ENCODE assay signal across 8 mouse cellular contexts in genomic region chr11:95514298-95514861, GRCm38 (mm10). TPM values are rescaled to one million over a fixed set of nuclear protein-coding genes. Genes with fewer than 3 reads are reported as not detected.
DNase-seq lines count a peak whose midpoint lies in the region; ATAC-seq and TF ChIP-seq lines count a peak whose summit lies in the region.

Gene Nxph3 (minus strand): TSS chr11:95514570.

- peak; percentile 46 for ATAC-seq in kidney, embryonic 14.5 days (ENCODE audit: low FRiP score, low TSS enrichment)
- no peak for ATAC-seq in liver, embryonic 14.5 days (ENCODE audit: insufficient read depth)
- ATAC-seq in neural tube, embryonic 11.5 days (ENCODE audit: insufficient read depth, low FRiP score, low TSS enrichment): peak; percentile 37; the same call in 1 of the 2 replicates

- H3K4me2 ChIP-seq in kidney, embryonic 14.5 days (replicated peaks; ENCODE audit: low read depth, low read length): peak within 1 kb of the TSS; percentile 97
- peak within 1 kb of the TSS; percentile 39 for H3K4me2 ChIP-seq in liver, embryonic 14.5 days (ENCODE audit: low read depth)
- peak within 1 kb of the TSS; percentile 98 for H3K4me2 ChIP-seq in neural tube, embryonic 11.5 days (ENCODE audit: low read depth)

- H3K4me3 ChIP-seq in heart, embryonic 10.5 days: peak within 1 kb of the TSS; percentile 71
- H3K4me3 ChIP-seq in kidney, embryonic 14.5 days (ENCODE audit: low read length): peak within 1 kb of the TSS; percentile 57
- peak within 1 kb of the TSS; percentile 5 to 41 for H3K4me3 ChIP-seq in liver, embryonic 14.5 days (ENCODE audit: insufficient read depth in 1 of 2, low read depth in 2 of 2, low read length in 2 of 2)
- H3K4me3 ChIP-seq in neural tube, embryonic 11.5 days (ENCODE audit: low read depth, low read length): peak within 1 kb of the TSS; percentile 53

- under 1% methylated on average over 66 of the region's 66 CpGs for WGBS in heart, embryonic 10.5 days
- WGBS in kidney, embryonic 14.5 days: under 1% methylated on average over 60 of the region's 66 CpGs
- WGBS in liver, embryonic 14.5 days (ENCODE audit: insufficient replicate concordance): under 1% methylated on average over 63 of the region's 66 CpGs
- WGBS in neural tube, embryonic 11.5 days: 1% methylated on average over 52 of the region's 66 CpGs

- no peaks in the 10 kb centered on the region for H3K9me3 ChIP-seq in heart, embryonic 10.5 days
- H3K9me3 ChIP-seq in kidney, embryonic 14.5 days (ENCODE audit: control insufficient read depth, low read length): no peaks in the 10 kb centered on the region
- H3K9me3 ChIP-seq in liver, embryonic 14.5 days (ENCODE audit: control insufficient read depth, low read length): no peaks in the 10 kb centered on the region
- no peaks in the 10 kb centered on the region for H3K9me3 ChIP-seq in neural tube, embryonic 11.5 days (ENCODE audit: control insufficient read depth, low read length)

- peak; percentile 46 for DNase-seq in ovary, adult 18-20 months (ENCODE audit: low spot score)
- no peak for DNase-seq in ovary, postnatal 10 days (ENCODE audit: low spot score)
- peak; percentile 46 for DNase-seq in embryo, embryonic 11.5 days (ENCODE audit: low read depth, low spot score)
- no peak for DNase-seq in heart, embryonic 10.5 days (ENCODE audit: low spot score)
- peak in 2 of 3 experiments; percentile 10 to 14 for DNase-seq in liver, embryonic 14.5 days (ENCODE audit: low read depth in 3 of 3, low spot score in 3 of 3)
- peak; percentile 71 for DNase-seq in neural tube, embryonic 11.5 days (ENCODE audit: low spot score)
- peak; percentile 24 for DNase-seq in thymus, adult 18-20 months

- H3K27ac ChIP-seq in heart, embryonic 10.5 days: peak within 1 kb of the TSS; percentile 67
- H3K27ac ChIP-seq in kidney, embryonic 14.5 days (ENCODE audit: low read depth, low read length): no peak within 1 kb of the TSS
- no peak within 1 kb of the TSS for H3K27ac ChIP-seq in liver, embryonic 14.5 days
- no peak within 1 kb of the TSS for H3K27ac ChIP-seq in neural tube, embryonic 11.5 days (ENCODE audit: low read depth, low read length)

- H3K9ac ChIP-seq in kidney, embryonic 14.5 days (ENCODE audit: low read depth, low read length): peak within 1 kb of the TSS; percentile 56
- no peak within 1 kb of the TSS for H3K9ac ChIP-seq in liver, embryonic 14.5 days (replicated peaks)
- H3K9ac ChIP-seq in neural tube, embryonic 11.5 days (ENCODE audit: low read length): peak within 1 kb of the TSS; percentile 54

- TF ChIP-seq CTCF in liver, embryonic 14.5 days (IDR thresholded peaks at IDR 0.05; ENCODE audit: low read depth): peak; percentile 27; the same call in 1 of the 2 replicates

- TF ChIP-seq EP300 in liver, embryonic 14.5 days (IDR thresholded peaks at IDR 0.05; ENCODE audit: low read depth): no peak

- H3K27me3 ChIP-seq in heart, embryonic 10.5 days (ENCODE audit: insufficient read depth, poor library complexity, severe bottlenecking): peaks cover 91% of the 10 kb centered on the region
- H3K27me3 ChIP-seq in kidney, embryonic 14.5 days (ENCODE audit: control insufficient read depth, insufficient read depth, low read length): peaks cover 36% of the 10 kb centered on the region
- H3K27me3 ChIP-seq in liver, embryonic 14.5 days (ENCODE audit: control insufficient read depth, insufficient read depth, low read length): peaks cover 53% of the 10 kb centered on the region
- peaks cover 27% of the 10 kb centered on the region for H3K27me3 ChIP-seq in neural tube, embryonic 11.5 days (ENCODE audit: control insufficient read depth, insufficient read depth, low read length)

- no peaks in the 10 kb centered on the region for H3K36me3 ChIP-seq in heart, embryonic 10.5 days
- no peaks in the 10 kb centered on the region for H3K36me3 ChIP-seq in kidney, embryonic 14.5 days (ENCODE audit: control insufficient read depth, insufficient read depth, low read length)
- no peaks in the 10 kb centered on the region for H3K36me3 ChIP-seq in liver, embryonic 14.5 days (replicated peaks; ENCODE audit: control insufficient read depth, insufficient read depth, low read depth)
- H3K36me3 ChIP-seq in neural tube, embryonic 11.5 days (ENCODE audit: control insufficient read depth, insufficient read depth, low read length): no peaks in the 10 kb centered on the region

- H3K4me1 ChIP-seq in heart, embryonic 10.5 days: peaks cover 42% of the 10 kb centered on the region
- peaks cover 21% of the 10 kb centered on the region for H3K4me1 ChIP-seq in kidney, embryonic 14.5 days (ENCODE audit: control insufficient read depth, insufficient read depth, low read length)
- no peaks in the 10 kb centered on the region for H3K4me1 ChIP-seq in liver, embryonic 14.5 days (replicated peaks; ENCODE audit: control insufficient read depth in 2 of 2, insufficient read depth in 2 of 2, low read length in 1 of 2)
- peaks cover 31% of the 10 kb centered on the region for H3K4me1 ChIP-seq in neural tube, embryonic 11.5 days (ENCODE audit: control insufficient read depth, insufficient read depth, low read length)

RNA-seq across cellular contexts. Expression of gene Nxph3, which starts in this region (rescaled TPM):
- 0.21 and 0.77 TPM in 2 replicates for polyA plus RNA-seq in heart, embryonic 10.5 days (2016; fragmentation: Nextera tagmentation; extraction: Ambion mirVana)
- 0.51 and 0.59 TPM in 2 replicates for polyA plus RNA-seq in kidney, embryonic 14.5 days (2014; fragmentation: Nextera tagmentation; extraction: Ambion mirVana)
- 0.03 and 0.08 TPM in 2 replicates for polyA plus RNA-seq in liver, embryonic 14.5 days (2012; rRNA removed)
- polyA plus RNA-seq in liver, embryonic 14.5 days (2014; fragmentation: Nextera tagmentation; extraction: Ambion mirVana): not detected in 2 replicates
- polyA plus RNA-seq in neural tube, embryonic 11.5 days (2014; fragmentation: Nextera tagmentation; extraction: Ambion mirVana): 0.37 and 0.66 TPM in 2 replicates

Comparison
In these comparisons a context has a peak if more than half of its experiments do, and no peak if none do; other contexts are left out.
1. DNase-seq: peak in ovary, adult 18-20 months (single experiment), embryo, embryonic 11.5 days (single experiment) and thymus, adult 18-20 months (2 of 2); none in ovary, postnatal 10 days (single experiment) and heart, embryonic 10.5 days (single experiment).
2. Peak in ATAC-seq, H3K4me3 ChIP-seq, H3K9ac ChIP-seq and H3K4me2 ChIP-seq in kidney, embryonic 14.5 days; RNA of the gene not detected or under 1 TPM.
3. Peak in DNase-seq, H3K4me3 ChIP-seq and H3K4me2 ChIP-seq in liver, embryonic 14.5 days; RNA of the gene not detected or under 1 TPM.
4. Peak in DNase-seq, ATAC-seq, H3K4me3 ChIP-seq, H3K9ac ChIP-seq and H3K4me2 ChIP-seq in neural tube, embryonic 11.5 days; RNA of the gene not detected or under 1 TPM.
5. H3K4me2 ChIP-seq: peak in every context shown above with its lines; median percentile 98 in neural tube, embryonic 11.5 days; 97 in kidney, embryonic 14.5 days; 39 in liver, embryonic 14.5 days.
6. Peak in every context shown above with its lines, with median percentiles within 50 percentile points of each other: H3K4me3 ChIP-seq.